Comparison of ENCODE assay signal across 22 mouse cellular contexts in genomic region chr12:9191721-9192120, GRCm38 (mm10).
DNase-seq lines count a peak whose midpoint lies in the region; ATAC-seq and TF ChIP-seq lines count a peak whose summit lies in the region.
"Had no signal": no experiment of that assay in that cellular context is flagged by ENCODE, and none has a peak within 500 bp of the region (broad histone marks: within the 10 kb centered on the region; RNA-seq: fewer than 3 reads in every experiment).

No protein-coding gene starts in this region.

- H3K4me2 ChIP-seq in lung, postnatal 0 days (replicated peaks; ENCODE audit: low read depth, low read length): no peak overlapping the region
- H3K4me2 ChIP-seq: embryonic facial prominence, embryonic 13.5 days; forebrain, embryonic 12.5 days; hindbrain, embryonic 12.5 days had no signal

- 72% methylated on average over 5 of the region's 5 CpGs for WGBS in lung, postnatal 0 days

- no peak for TF ChIP-seq CTCF in lung, postnatal 0 days (IDR thresholded peaks at IDR 0.05)

- DNase-seq in kidney, adult 11 months: peak; percentile 9
- DNase-seq in kidney, adult 9 months: no peak
- DNase-seq in lung, postnatal 10 days: peak; percentile 28
- DNase-seq in lung, postnatal 0 days (ENCODE audit: low spot score): no peak
- DNase-seq in forelimb bud, embryonic 11.5 days (ENCODE audit: low read depth, low spot score): peak; percentile 55
- DNase-seq in right cerebral cortex, postnatal 36 days (ENCODE audit: low spot score in 2 of 2): no peak
- DNase-seq: adrenal gland, adult 8-10 months; adrenal gland, postnatal 36 days; cerebellum, adult 2 months; cerebellum, postnatal 14 days; embryo, embryonic 11 days; forebrain, postnatal 0 days; gastrocnemius, adult 2 months; gastrocnemius, postnatal 25 days; heart, postnatal 10 days; heart, postnatal 4 days had no signal

- H3K27me3 ChIP-seq in lung, postnatal 0 days (replicated peaks; ENCODE audit: insufficient read depth, low read length): no peaks in the 10 kb centered on the region
- H3K27me3 ChIP-seq: CH12.LX; forebrain, embryonic 12.5 days; hindbrain, embryonic 12.5 days had no signal

- no peak for TF ChIP-seq EP300 in lung, postnatal 0 days (IDR thresholded peaks at IDR 0.05)

- H3K36me3 ChIP-seq in lung, postnatal 0 days (ENCODE audit: insufficient read depth, low read length): no peaks in the 10 kb centered on the region
- H3K36me3 ChIP-seq: embryonic facial prominence, embryonic 13.5 days; forebrain, embryonic 12.5 days; heart, embryonic 10.5 days; hindbrain, embryonic 12.5 days had no signal

- no peak overlapping the region for H3K9ac ChIP-seq in lung, postnatal 0 days (replicated peaks; ENCODE audit: low read depth)
- H3K9ac ChIP-seq: embryonic facial prominence, embryonic 13.5 days; forebrain, embryonic 12.5 days; forebrain, postnatal 0 days; hindbrain, embryonic 12.5 days had no signal

- H3K4me1 ChIP-seq in lung, postnatal 0 days (ENCODE audit: insufficient read depth, low read depth, low read length): no peaks in the 10 kb centered on the region
- H3K4me1 ChIP-seq: forebrain, embryonic 12.5 days; hindbrain, embryonic 12.5 days had no signal

- no peak overlapping the region for H3K4me3 ChIP-seq in lung, postnatal 0 days (ENCODE audit: low read depth, low read length)
- H3K4me3 ChIP-seq: embryonic facial prominence, embryonic 13.5 days; forebrain, embryonic 12.5 days; gastrocnemius, adult 2 months; heart, embryonic 10.5 days; hindbrain, embryonic 12.5 days had no signal

- no peak for ATAC-seq in lung, postnatal 0 days
- ATAC-seq: forebrain, postnatal 0 days; hindbrain, embryonic 16.5 days had no signal

- H3K9me3 ChIP-seq in lung, postnatal 0 days (ENCODE audit: low read length): no peaks in the 10 kb centered on the region
- H3K9me3 ChIP-seq: embryonic facial prominence, embryonic 13.5 days; forebrain, embryonic 12.5 days; heart, embryonic 10.5 days; hindbrain, embryonic 12.5 days had no signal

- no peak overlapping the region for H3K27ac ChIP-seq in lung, postnatal 0 days (ENCODE audit: low read length)
- H3K27ac ChIP-seq: embryonic facial prominence, embryonic 13.5 days; forebrain, embryonic 12.5 days; gastrocnemius, adult 2 months; heart, embryonic 10.5 days; hindbrain, embryonic 12.5 days had no signal

Comparison
In these comparisons a context has a peak if more than half of its experiments do, and no peak if none do; other contexts are left out.
1. DNase-seq: peak in kidney, adult 11 months (single experiment), lung, postnatal 10 days (single experiment) and forelimb bud, embryonic 11.5 days (single experiment); none in kidney, adult 9 months (single experiment), lung, postnatal 0 days (single experiment) and right cerebral cortex, postnatal 36 days (0 of 2).